Mouse (Mus musculus): ENCODE measurements around the gene Pm20d2. TPM values are rescaled to one million over a fixed set of nuclear protein-coding genes. Genes with fewer than 3 reads are reported as not detected.

Gene Pm20d2
- total RNA-seq (2021) (10 to 100 TPM; 57.8 to 64.9 TPM), polyA plus RNA-seq (2012; rRNA removed) (26.1 and 40.5 TPM in 2 replicates)
- long read RNA-seq, transcript Pm20d2-201 (7 exons, 1,445 nt), result major isoform, 12 of 30 reads
- long read RNA-seq, partial matches to known transcripts, result 13 of 30 reads
- long read RNA-seq, other reads (novel, unspliced or antisense), result 5 of 30 reads

DNA sequence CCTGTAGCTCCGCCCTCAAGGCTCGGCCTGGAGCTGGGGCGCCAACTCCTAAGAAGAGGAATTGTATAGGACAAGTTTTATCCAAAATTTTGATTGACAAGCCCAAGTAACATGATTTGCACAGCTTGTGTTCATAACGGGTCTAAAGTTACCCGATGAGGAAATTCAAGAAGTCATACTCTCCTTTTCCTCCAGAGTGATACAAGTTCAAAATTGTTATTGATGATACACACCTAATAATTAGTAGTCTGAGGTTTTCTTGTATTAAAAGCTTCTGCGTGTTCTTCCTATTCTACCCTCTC lies at the start of gene Pm20d2:
TSS of gene Pm20d2 (minus strand) at position 3 of the 302 bp plus-strand sequence.
- H3K4me1 ChIP-seq (ENCODE audit: control insufficient read depth, insufficient read depth, low read length), result peaks cover 1% of the 10 kb centered on the region
- no peaks in the 10 kb centered on the region for H3K79me2 ChIP-seq (replicated peaks; ENCODE audit: control insufficient read depth, insufficient read depth, low read length)
- WGBS, result 17% methylated on average over 6 of the region's 6 CpGs
- intact Hi-C loops (cut with DNase I), result loop anchor here (1.0 to 5.0 kb wide), 4 partner anchors 42 to 103 kb away; partner anchors contain the start of gene Pnrc1
- peak within 1 kb of the TSS; percentile 51 for H3K4me3 ChIP-seq
- TF ChIP-seq POLR2A (IDR thresholded peaks at IDR 0.05; ENCODE audit: insufficient read depth, low read depth, low read length), result no peak
- H3K27me3 ChIP-seq (ENCODE audit: control insufficient read depth, insufficient read depth, low read length), result no peaks in the 10 kb centered on the region
- peak within 1 kb of the TSS; percentile 95 for H3K9ac ChIP-seq (ENCODE audit: low read depth, low read length)
- peak within 1 kb of the TSS; percentile 85 for H3K27ac ChIP-seq
- no peak for DNase-seq
- H3K36me3 ChIP-seq (ENCODE audit: control insufficient read depth, insufficient read depth, low read length), result no peaks in the 10 kb centered on the region; the same call in 1 of the 2 replicates

DNA sequence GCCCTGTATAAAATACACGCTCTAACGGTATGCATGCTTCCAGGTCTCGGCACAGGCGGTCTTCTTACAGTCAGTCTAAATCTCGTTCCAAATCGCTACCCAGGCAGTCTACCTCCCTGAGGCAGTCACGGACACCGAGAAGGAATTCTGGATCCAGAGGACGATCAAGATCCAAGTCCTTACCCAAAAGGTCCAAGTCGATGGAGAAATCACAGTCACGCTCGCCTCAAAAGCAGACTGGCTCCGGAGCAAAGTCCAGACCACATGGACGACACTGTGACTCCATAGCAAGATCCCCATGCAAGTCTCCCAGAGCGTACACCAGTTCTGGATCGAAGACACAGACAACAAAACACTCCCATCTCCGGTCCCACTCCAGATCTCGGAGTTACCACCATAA lies 41.3 kb upstream of the Pm20d2 start:
- no peak overlapping the region for H3K9ac ChIP-seq (ENCODE audit: low read depth, low read length)
- no peak overlapping the region for H3K4me3 ChIP-seq
- intact Hi-C loops (cut with DNase I), result no loop called here
- 91% methylated on average over 18 of the region's 18 CpGs for WGBS
- H3K79me2 ChIP-seq (replicated peaks; ENCODE audit: control insufficient read depth, insufficient read depth, low read length), result no peaks in the 10 kb centered on the region
- H3K4me1 ChIP-seq (ENCODE audit: control insufficient read depth, insufficient read depth, low read length), result no peaks in the 10 kb centered on the region
- H3K36me3 ChIP-seq (ENCODE audit: control insufficient read depth, insufficient read depth, low read length), result no peaks in the 10 kb centered on the region
- no peaks in the 10 kb centered on the region for H3K27me3 ChIP-seq (ENCODE audit: control insufficient read depth, insufficient read depth, low read length)
- DNase-seq, result no peak
- H3K27ac ChIP-seq, result no peak overlapping the region
- no peak for TF ChIP-seq POLR2A (IDR thresholded peaks at IDR 0.05; ENCODE audit: insufficient read depth, low read depth, low read length)

DNA sequence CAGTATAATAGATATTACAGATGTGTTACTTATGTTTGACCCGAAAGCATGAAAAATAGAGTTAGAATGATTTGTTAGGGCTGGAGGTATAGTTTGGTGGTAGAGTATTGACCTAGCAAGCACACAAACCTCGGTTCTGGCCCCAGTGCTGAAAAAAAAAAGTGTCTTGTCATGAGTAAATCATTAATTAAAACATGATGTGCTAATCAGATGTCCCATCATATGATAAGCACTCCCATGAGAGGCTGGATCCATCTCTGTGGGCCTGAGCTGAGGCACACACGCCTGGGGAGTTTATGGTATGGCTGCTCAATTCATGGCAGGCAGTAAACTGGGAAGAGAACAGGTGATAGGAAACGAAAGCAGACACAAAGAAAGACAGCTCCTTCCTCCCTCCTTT lies 40.1 kb upstream of the Pm20d2 start:
- Histone ChIP-seq H3K4me1 (ENCODE audit: control insufficient read depth, insufficient read depth, low read length) (no peaks in the 10 kb centered on the region), H3K79me2 (replicated peaks; ENCODE audit: control insufficient read depth, insufficient read depth, low read length) (no peaks in the 10 kb centered on the region), H3K36me3 (ENCODE audit: control insufficient read depth, insufficient read depth, low read length) (no peaks in the 10 kb centered on the region), H3K9ac (ENCODE audit: low read depth, low read length) (no peak overlapping the region), H3K4me3 (no peak overlapping the region), H3K27me3 (ENCODE audit: control insufficient read depth, insufficient read depth, low read length) (no peaks in the 10 kb centered on the region), H3K27ac (no peak overlapping the region)
- no peak for DNase-seq
- intact Hi-C loops (cut with DNase I), result no loop called here
- WGBS, result 68% methylated on average over 4 of the region's 4 CpGs
- TF ChIP-seq CTCF (IDR thresholded peaks at IDR 0.05) (no peak), POLR2A (IDR thresholded peaks at IDR 0.05; ENCODE audit: insufficient read depth, low read depth, low read length) (no peak), EP300 (IDR thresholded peaks at IDR 0.05; ENCODE audit: insufficient read depth, low read depth, low read length) (no peak)

DNA sequence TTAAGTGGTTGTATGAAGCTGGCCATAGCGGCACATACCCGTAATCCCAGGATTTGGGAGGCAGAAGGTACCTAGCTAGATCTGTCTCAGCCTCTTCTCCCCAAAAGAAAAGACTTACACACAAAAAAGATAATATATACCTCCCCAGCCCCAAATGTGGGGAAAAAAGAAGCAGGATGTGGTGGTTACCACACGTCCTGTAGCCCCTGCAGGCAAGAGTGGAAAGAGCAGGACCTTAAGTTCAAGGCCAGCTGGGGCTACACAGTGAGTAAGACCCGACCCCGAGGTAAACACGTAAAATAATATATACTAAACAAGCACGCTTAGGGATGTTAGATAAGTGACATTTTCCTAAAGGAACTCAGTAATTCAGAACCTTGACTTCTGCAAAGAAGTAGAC lies 37.6 kb upstream of the Pm20d2 start:
- DNase-seq, result no peak
- H3K4me3 ChIP-seq, result no peak overlapping the region
- WGBS, result 83% methylated on average over 7 of the region's 7 CpGs
- H3K27me3 ChIP-seq (ENCODE audit: control insufficient read depth, insufficient read depth, low read length), result peaks cover 1% of the 10 kb centered on the region; the same call in 1 of the 2 replicates
- no peaks in the 10 kb centered on the region for H3K36me3 ChIP-seq (ENCODE audit: control insufficient read depth, insufficient read depth, low read length)
- no peaks in the 10 kb centered on the region for H3K4me1 ChIP-seq (ENCODE audit: control insufficient read depth, insufficient read depth, low read length)
- H3K9ac ChIP-seq (ENCODE audit: low read depth, low read length), result no peak overlapping the region
- H3K27ac ChIP-seq, result no peak overlapping the region
- intact Hi-C loops (cut with DNase I), result no loop called here
- H3K79me2 ChIP-seq (replicated peaks; ENCODE audit: control insufficient read depth, insufficient read depth, low read length), result no peaks in the 10 kb centered on the region
- TF ChIP-seq POLR2A (IDR thresholded peaks at IDR 0.05; ENCODE audit: insufficient read depth, low read depth, low read length), result no peak
- TF ChIP-seq CTCF (IDR thresholded peaks at IDR 0.05), result no peak
- TF ChIP-seq EP300 (IDR thresholded peaks at IDR 0.05; ENCODE audit: insufficient read depth, low read depth, low read length), result no peak

DNA sequence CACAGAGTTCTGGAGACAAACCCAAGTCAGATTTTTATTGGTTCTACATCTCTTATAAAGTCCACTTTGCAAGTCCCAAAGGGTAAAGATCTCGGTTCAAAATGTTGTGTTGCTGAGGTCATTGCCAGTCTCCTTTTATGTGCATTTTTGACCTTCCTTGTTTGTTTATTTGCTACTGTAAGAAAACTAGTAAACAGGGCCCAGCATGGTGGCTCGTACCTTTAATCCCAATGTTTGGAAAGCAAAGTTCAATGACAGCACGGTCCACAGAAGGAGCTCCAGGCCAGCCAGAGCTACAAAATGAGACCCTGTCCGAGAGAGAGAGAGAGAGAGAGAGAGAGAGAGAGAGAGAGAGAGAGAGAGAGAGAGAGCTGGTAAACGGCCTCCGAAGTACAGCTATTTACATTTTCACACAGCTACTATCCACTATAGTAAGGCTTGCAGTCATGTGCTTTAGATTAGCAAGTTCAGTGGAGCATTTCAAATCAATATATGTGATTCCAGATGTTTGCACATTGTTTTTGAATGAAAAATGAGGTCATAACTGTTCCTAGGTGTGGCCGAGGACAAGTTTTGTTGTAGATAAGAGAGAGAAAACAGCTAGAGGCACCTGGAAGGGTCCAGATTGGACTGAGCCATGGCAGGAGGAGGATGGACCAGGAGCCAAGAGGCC lies 34.6 kb upstream of the Pm20d2 start:
- H3K4me1 ChIP-seq (ENCODE audit: control insufficient read depth, insufficient read depth, low read length), result no peaks in the 10 kb centered on the region
- no peak for DNase-seq
- H3K9ac ChIP-seq (ENCODE audit: low read depth, low read length), result no peak overlapping the region
- peaks cover 1% of the 10 kb centered on the region; the same call in 1 of the 2 replicates for H3K27me3 ChIP-seq (ENCODE audit: control insufficient read depth, insufficient read depth, low read length)
- intact Hi-C loops (cut with DNase I), result no loop called here
- no peak overlapping the region for H3K4me3 ChIP-seq
- H3K27ac ChIP-seq, result no peak overlapping the region
- WGBS, result 68% methylated on average over 7 of the region's 7 CpGs
- no peaks in the 10 kb centered on the region for H3K79me2 ChIP-seq (replicated peaks; ENCODE audit: control insufficient read depth, insufficient read depth, low read length)
- no peaks in the 10 kb centered on the region for H3K36me3 ChIP-seq (ENCODE audit: control insufficient read depth, insufficient read depth, low read length)
- TF ChIP-seq CTCF (IDR thresholded peaks at IDR 0.05), result no peak
- no peak for TF ChIP-seq EP300 (IDR thresholded peaks at IDR 0.05; ENCODE audit: insufficient read depth, low read depth, low read length)
- no peak for TF ChIP-seq POLR2A (IDR thresholded peaks at IDR 0.05; ENCODE audit: insufficient read depth, low read depth, low read length)

DNA sequence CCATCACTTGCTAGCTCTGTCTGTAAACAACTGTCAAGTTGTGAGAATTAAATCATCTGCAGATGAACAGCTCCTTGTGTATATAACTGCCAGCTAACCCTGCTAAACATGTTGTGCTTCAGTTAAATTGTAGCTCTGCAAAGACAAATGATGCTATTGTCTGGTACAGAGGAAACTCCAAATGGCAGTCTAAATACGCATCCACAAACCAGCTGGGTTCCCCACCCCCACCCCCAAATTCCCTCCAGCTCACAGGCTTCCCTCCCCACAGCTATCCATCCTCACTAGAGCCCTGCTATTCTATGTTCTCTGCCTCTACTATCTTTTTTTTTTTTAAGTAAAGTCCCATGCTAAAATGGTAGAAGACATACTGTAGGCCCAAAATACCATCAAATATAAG lies 32.3 kb upstream of the Pm20d2 start:
- intact Hi-C loops (cut with DNase I), result no loop called here
- no peaks in the 10 kb centered on the region for H3K4me1 ChIP-seq (ENCODE audit: control insufficient read depth, insufficient read depth, low read length)
- 73% methylated on average over 1 of the region's 1 CpGs for WGBS

More for the DNA sequence above, 32.3 kb upstream of the Pm20d2 start:
- Histone ChIP-seq H3K79me2 (replicated peaks; ENCODE audit: control insufficient read depth, insufficient read depth, low read length) (no peaks in the 10 kb centered on the region), H3K27ac (no peak overlapping the region), H3K4me3 (no peak overlapping the region), H3K36me3 (ENCODE audit: control insufficient read depth, insufficient read depth, low read length) (no peaks in the 10 kb centered on the region), H3K27me3 (ENCODE audit: control insufficient read depth, insufficient read depth, low read length) (peaks cover 1% of the 10 kb centered on the region; the same call in 1 of the 2 replicates), H3K9ac (ENCODE audit: low read depth, low read length) (no peak overlapping the region)
- TF ChIP-seq CTCF (IDR thresholded peaks at IDR 0.05) (no peak), EP300 (IDR thresholded peaks at IDR 0.05; ENCODE audit: insufficient read depth, low read depth, low read length) (no peak), POLR2A (IDR thresholded peaks at IDR 0.05; ENCODE audit: insufficient read depth, low read depth, low read length) (no peak)
- no peak for DNase-seq

Measured in heart, adult 2 months (tissue).